Mouse (Mus musculus): ENCODE data around the gene Tex52. TPM values are rescaled to one million over a fixed set of nuclear protein-coding genes. Genes with fewer than 3 reads are reported as not detected.

Tex52 gene
- polyA plus RNA-seq, 1 experiment from 2014 or later = 0.30 TPM

DNA sequence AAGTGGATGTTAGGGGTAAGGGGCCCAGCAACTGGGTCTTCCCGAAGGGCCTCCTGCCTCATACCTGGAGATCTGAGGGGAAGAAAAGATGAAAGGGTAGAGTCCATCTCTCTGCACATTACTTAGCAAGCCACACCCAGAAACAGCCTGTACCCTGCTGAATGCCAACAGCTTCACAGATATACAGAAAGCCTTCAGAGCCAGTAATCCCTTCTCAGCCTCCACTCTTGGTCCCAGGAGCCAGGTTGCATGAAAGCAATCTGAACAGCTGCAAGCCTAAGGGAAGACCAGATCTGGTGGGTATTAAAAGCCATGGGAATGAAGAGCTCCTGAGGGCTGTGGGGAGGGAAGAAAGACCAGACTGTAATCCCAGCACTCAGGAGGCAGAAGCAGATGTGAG is 13.9 kb downstream of the Tex52 start:
- no peaks in the 10 kb centered on the region for H3K36me3 ChIP-seq (ENCODE audit: control insufficient read depth, insufficient read depth, low read length)
- no peak for ATAC-seq (ENCODE audit: insufficient number of reproducible peaks, insufficient read depth, low FRiP score, low read depth)
- H3K9ac ChIP-seq (replicated peaks; ENCODE audit: low read depth, low read length) = no peak overlapping the region
- no peak overlapping the region for H3K27ac ChIP-seq (ENCODE audit: low read length)
- no peaks in the 10 kb centered on the region for H3K9me3 ChIP-seq (ENCODE audit: control insufficient read depth, low read depth, low read length)
- no peaks in the 10 kb centered on the region for H3K4me1 ChIP-seq (ENCODE audit: control insufficient read depth, insufficient read depth, low read length)
- H3K4me3 ChIP-seq (ENCODE audit: low read depth, low read length) = no peak overlapping the region
- no peaks in the 10 kb centered on the region for H3K27me3 ChIP-seq (ENCODE audit: control insufficient read depth, insufficient read depth, low read length)
- H3K4me2 ChIP-seq (replicated peaks; ENCODE audit: low read depth, low read length) = no peak overlapping the region
- WGBS = 80% methylated on average over 1 of the region's 1 CpGs

DNA sequence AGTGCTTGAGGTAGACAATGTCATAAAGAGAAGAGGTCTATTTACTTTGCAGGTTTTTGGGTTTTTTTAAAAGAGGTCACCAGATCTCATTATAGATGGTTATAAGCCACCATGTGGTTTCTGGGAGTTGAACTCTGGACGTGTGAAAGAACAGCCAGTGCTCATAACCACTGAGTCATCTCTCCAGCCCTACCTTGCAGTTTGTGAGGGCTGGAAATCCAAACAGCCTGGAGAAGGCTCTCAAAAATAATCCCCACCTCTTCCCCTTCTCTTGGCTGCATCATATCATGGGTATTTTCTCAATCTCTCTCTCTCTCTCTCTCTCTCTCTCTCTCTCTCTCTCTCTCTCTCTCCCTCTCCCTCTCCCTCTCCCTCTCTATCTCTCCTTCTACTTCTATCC is 15.4 kb downstream of the Tex52 start:
- Histone ChIP-seq H3K4me2 (replicated peaks; ENCODE audit: low read depth, low read length) (no peak overlapping the region), H3K27me3 (ENCODE audit: control insufficient read depth, insufficient read depth, low read length) (no peaks in the 10 kb centered on the region), H3K4me3 (ENCODE audit: low read depth, low read length) (no peak overlapping the region), H3K9ac (replicated peaks; ENCODE audit: low read depth, low read length) (no peak overlapping the region), H3K4me1 (ENCODE audit: control insufficient read depth, insufficient read depth, low read length) (no peaks in the 10 kb centered on the region), H3K9me3 (ENCODE audit: control insufficient read depth, low read depth, low read length) (no peaks in the 10 kb centered on the region), H3K36me3 (ENCODE audit: control insufficient read depth, insufficient read depth, low read length) (no peaks in the 10 kb centered on the region), H3K27ac (ENCODE audit: low read length) (no peak overlapping the region)
- no peak for ATAC-seq (ENCODE audit: insufficient number of reproducible peaks, insufficient read depth, low FRiP score, low read depth)
- 44% methylated on average over 1 of the region's 1 CpGs for WGBS

- WGBS = 76% methylated on average over 7 of the region's 7 CpGs
- H3K9me3 ChIP-seq (ENCODE audit: control insufficient read depth, low read depth, low read length) = no peaks in the 10 kb centered on the region
- no peak overlapping the region for H3K4me3 ChIP-seq (ENCODE audit: low read depth, low read length)
- no peak overlapping the region for H3K9ac ChIP-seq (replicated peaks; ENCODE audit: low read depth, low read length)
- no peak for ATAC-seq (ENCODE audit: insufficient number of reproducible peaks, insufficient read depth, low FRiP score, low read depth)
- no peaks in the 10 kb centered on the region for H3K27me3 ChIP-seq (ENCODE audit: control insufficient read depth, insufficient read depth, low read length)
- H3K4me1 ChIP-seq (ENCODE audit: control insufficient read depth, insufficient read depth, low read length) = peaks cover 2% of the 10 kb centered on the region; the same call in 1 of the 2 replicates
- no peak overlapping the region for H3K4me2 ChIP-seq (replicated peaks; ENCODE audit: low read depth, low read length)
- no peaks in the 10 kb centered on the region for H3K36me3 ChIP-seq (ENCODE audit: control insufficient read depth, insufficient read depth, low read length)
- H3K27ac ChIP-seq (ENCODE audit: low read length) = no peak overlapping the region
Measured at GRCm38 (mm10) chr6:128397574-128398261, 22.5 kb downstream of the Tex52 start.

GRCm38 (mm10) chr6:128398996-128399395 is 23.7 kb downstream of the Tex52 start, which contains the start of gene Nrip2:
TSS of gene Nrip2 (plus strand) at chr6:128399296.
- 77% methylated on average over 3 of the region's 3 CpGs for WGBS
- Histone ChIP-seq H3K36me3 (ENCODE audit: control insufficient read depth, insufficient read depth, low read length) (no peaks in the 10 kb centered on the region), H3K9ac (replicated peaks; ENCODE audit: low read depth, low read length) (no peak within 1 kb of the TSS), H3K4me2 (replicated peaks; ENCODE audit: low read depth, low read length) (peak within 1 kb of the TSS; percentile 39), H3K4me1 (ENCODE audit: control insufficient read depth, insufficient read depth, low read length) (peaks cover 2% of the 10 kb centered on the region; the same call in 1 of the 2 replicates), H3K27me3 (ENCODE audit: control insufficient read depth, insufficient read depth, low read length) (no peaks in the 10 kb centered on the region), H3K4me3 (ENCODE audit: low read depth, low read length) (peak within 1 kb of the TSS; percentile 20), H3K9me3 (ENCODE audit: control insufficient read depth, low read depth, low read length) (no peaks in the 10 kb centered on the region), H3K27ac (ENCODE audit: low read length) (peak within 1 kb of the TSS; percentile 23; the same call in 1 of the 2 replicates)
- ATAC-seq (ENCODE audit: insufficient number of reproducible peaks, insufficient read depth, low FRiP score, low read depth) = no peak

DNA sequence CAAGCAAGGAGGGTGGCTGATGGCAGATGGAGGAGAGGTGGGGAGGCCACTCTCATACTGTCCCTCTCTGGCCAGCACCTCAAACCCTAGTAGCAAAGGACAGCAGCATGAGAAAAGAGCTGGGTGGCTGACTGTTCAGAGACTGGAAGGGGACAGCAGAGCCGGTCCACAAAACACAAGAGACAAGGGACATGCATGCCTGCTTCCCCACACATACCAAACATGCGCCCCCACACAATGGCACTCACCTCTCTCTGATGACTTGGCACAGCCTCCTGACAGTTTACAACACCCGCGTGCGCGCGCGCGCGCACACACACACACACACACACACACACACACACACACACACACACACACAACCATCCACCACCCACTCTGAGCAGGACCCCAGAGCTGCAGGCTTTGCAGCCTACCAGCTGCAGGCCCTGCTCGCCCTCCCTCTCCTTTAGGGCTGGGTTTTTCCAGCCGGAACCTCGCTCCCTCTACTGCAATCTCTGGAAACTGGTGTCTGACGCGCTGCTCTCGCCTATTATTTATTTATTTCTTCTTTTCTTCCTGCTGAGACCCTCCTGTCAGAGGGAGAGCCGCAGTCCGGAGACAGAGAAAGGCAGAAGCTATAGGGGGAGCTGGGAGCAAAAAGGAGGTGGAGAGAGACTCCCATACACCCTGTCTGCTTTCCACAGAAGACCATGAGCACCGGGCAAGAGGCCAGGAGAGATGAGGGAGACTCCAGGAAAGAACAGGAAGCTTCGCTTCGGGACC is 24.3 kb downstream of the Tex52 start:
- Histone ChIP-seq H3K36me3 (ENCODE audit: control insufficient read depth, insufficient read depth, low read length) (no peaks in the 10 kb centered on the region), H3K27me3 (ENCODE audit: control insufficient read depth, insufficient read depth, low read length) (no peaks in the 10 kb centered on the region), H3K9me3 (ENCODE audit: control insufficient read depth, low read depth, low read length) (no peaks in the 10 kb centered on the region), H3K27ac (ENCODE audit: low read length) (peak overlapping the region; percentile 23; the same call in 1 of the 2 replicates), H3K4me3 (ENCODE audit: low read depth, low read length) (peak overlapping the region; percentile 20), H3K9ac (replicated peaks; ENCODE audit: low read depth, low read length) (no peak overlapping the region), H3K4me1 (ENCODE audit: control insufficient read depth, insufficient read depth, low read length) (peaks cover 2% of the 10 kb centered on the region; the same call in 1 of the 2 replicates), H3K4me2 (replicated peaks; ENCODE audit: low read depth, low read length) (peak overlapping the region; percentile 39)
- ATAC-seq (ENCODE audit: insufficient number of reproducible peaks, insufficient read depth, low FRiP score, low read depth) = peak; percentile 76; the same call in 1 of the 2 replicates
- WGBS = 22% methylated on average over 20 of the region's 21 CpGs

DNA sequence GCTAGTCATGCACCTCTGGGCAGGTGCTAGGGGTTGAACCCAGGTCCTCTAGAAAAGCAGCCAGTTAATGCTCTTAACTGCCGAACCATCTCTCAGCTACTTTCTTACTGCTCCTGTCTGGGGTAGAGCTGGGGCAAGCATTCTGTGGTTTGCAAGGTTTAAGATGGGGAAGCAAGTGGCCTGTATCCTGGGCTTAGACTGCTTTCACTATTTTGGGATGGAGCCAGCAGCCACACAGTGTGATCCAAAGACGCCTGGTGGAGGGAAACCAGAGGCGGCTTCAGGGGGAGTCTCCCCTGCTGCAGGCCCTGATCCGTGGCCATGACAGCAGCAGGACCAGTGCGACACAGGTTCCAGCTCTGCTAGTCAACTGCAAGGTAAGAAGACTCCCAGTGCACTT is 29.5 kb downstream of the Tex52 start:
- ATAC-seq (ENCODE audit: insufficient number of reproducible peaks, insufficient read depth, low FRiP score, low read depth) = no peak
- Histone ChIP-seq H3K4me1 (ENCODE audit: control insufficient read depth, insufficient read depth, low read length) (no peaks in the 10 kb centered on the region), H3K9me3 (ENCODE audit: control insufficient read depth, low read depth, low read length) (no peaks in the 10 kb centered on the region), H3K4me2 (replicated peaks; ENCODE audit: low read depth, low read length) (no peak overlapping the region), H3K9ac (replicated peaks; ENCODE audit: low read depth, low read length) (no peak overlapping the region), H3K4me3 (ENCODE audit: low read depth, low read length) (no peak overlapping the region), H3K27ac (ENCODE audit: low read length) (no peak overlapping the region), H3K36me3 (ENCODE audit: control insufficient read depth, insufficient read depth, low read length) (peaks cover 22% of the 10 kb centered on the region), H3K27me3 (ENCODE audit: control insufficient read depth, insufficient read depth, low read length) (no peaks in the 10 kb centered on the region)
- WGBS = 49% methylated on average over 5 of the region's 5 CpGs

DNA sequence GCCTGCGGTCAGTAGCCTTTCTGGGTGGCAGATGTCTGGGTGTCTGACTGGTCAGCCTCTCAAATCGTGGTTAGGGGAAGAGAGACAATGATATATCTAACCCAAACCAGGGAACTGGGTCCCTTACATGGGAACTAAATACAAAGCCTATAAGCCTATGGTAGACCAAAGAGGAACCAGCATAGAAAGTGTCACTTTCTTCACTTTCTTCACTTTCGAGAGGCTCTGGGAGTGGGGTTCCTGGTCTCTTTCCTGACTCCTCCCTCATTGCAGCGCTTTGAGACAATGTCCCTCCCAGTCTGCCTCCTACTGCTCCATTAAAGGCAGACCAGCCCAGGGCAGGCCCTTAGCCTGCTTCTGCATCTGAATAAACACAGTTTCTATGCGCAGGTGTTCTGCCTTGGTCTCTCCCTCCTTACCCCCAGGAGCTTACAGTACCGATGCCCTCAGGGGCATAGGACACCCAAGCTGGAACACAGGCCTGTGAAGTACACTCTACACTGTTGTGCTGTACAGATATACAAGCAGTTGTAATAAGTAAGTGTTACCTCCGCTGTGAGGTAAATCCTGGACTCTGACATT is 33.4 kb downstream of the Tex52 start:
- H3K4me1 ChIP-seq (ENCODE audit: control insufficient read depth, insufficient read depth, low read length) = no peaks in the 10 kb centered on the region
- H3K9ac ChIP-seq (replicated peaks; ENCODE audit: low read depth, low read length) = no peak overlapping the region
- no peaks in the 10 kb centered on the region for H3K9me3 ChIP-seq (ENCODE audit: control insufficient read depth, low read depth, low read length)
- WGBS = 88% methylated on average over 7 of the region's 7 CpGs
- peaks cover 48% of the 10 kb centered on the region for H3K36me3 ChIP-seq (ENCODE audit: control insufficient read depth, insufficient read depth, low read length)
- no peaks in the 10 kb centered on the region for H3K27me3 ChIP-seq (ENCODE audit: control insufficient read depth, insufficient read depth, low read length)
- no peak overlapping the region for H3K4me2 ChIP-seq (replicated peaks; ENCODE audit: low read depth, low read length)
- no peak overlapping the region for H3K27ac ChIP-seq (ENCODE audit: low read length)
- H3K4me3 ChIP-seq (ENCODE audit: low read depth, low read length) = no peak overlapping the region
- no peak for ATAC-seq (ENCODE audit: insufficient number of reproducible peaks, insufficient read depth, low FRiP score, low read depth)

GRCm38 (mm10) chr6:128410305-128410704 is 35.0 kb downstream of the Tex52 start:
- peaks cover 50% of the 10 kb centered on the region for H3K36me3 ChIP-seq (ENCODE audit: control insufficient read depth, insufficient read depth, low read length)
- no peak for ATAC-seq (ENCODE audit: insufficient number of reproducible peaks, insufficient read depth, low FRiP score, low read depth)

More at GRCm38 (mm10) chr6:128410305-128410704, 35.0 kb downstream of the Tex52 start:
- no peak overlapping the region for H3K4me2 ChIP-seq (replicated peaks; ENCODE audit: low read depth, low read length)
- 94% methylated on average over 13 of the region's 13 CpGs for WGBS
- no peak overlapping the region for H3K4me3 ChIP-seq (ENCODE audit: low read depth, low read length)
- H3K27ac ChIP-seq (ENCODE audit: low read length) = no peak overlapping the region
- H3K4me1 ChIP-seq (ENCODE audit: control insufficient read depth, insufficient read depth, low read length) = no peaks in the 10 kb centered on the region
- H3K27me3 ChIP-seq (ENCODE audit: control insufficient read depth, insufficient read depth, low read length) = no peaks in the 10 kb centered on the region
- H3K9ac ChIP-seq (replicated peaks; ENCODE audit: low read depth, low read length) = no peak overlapping the region
- no peaks in the 10 kb centered on the region for H3K9me3 ChIP-seq (ENCODE audit: control insufficient read depth, low read depth, low read length)
